Mouse (Mus musculus): ENCODE results near the gene Tigd4.

DNA sequence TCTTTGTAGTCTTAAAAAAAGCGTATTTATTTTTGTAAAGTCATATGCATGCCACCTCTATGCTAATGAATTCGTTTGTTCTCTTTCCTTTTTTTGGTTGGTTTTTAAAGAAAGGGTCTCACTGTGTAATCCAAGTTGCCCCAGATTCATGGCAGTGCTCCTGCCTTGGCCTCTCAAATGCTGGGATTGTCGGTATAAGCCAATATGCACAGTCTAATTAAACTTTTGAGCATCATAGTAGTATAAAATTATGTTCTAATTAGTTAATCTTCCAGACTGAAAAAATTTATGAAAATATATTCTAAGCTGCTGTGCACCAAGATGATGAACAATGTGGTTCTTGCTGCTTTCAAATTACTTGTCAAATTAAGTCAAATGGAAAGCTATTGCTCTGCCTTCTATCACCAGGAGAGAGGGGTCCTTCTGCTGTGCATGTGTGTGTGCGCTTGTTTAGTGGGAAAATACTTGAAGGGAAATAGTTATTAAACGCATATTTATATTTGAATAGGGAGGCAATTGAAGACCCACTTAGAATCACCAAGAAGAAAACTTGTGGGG, 2.4 kb downstream of the Tigd4 start:
- no peak for TF ChIP-seq POLR2A (IDR thresholded peaks at IDR 0.05; ENCODE audit: insufficient read depth, low read length)
- TF ChIP-seq CTCF (IDR thresholded peaks at IDR 0.05; ENCODE audit: low read depth, low read length), result no peak
- TF ChIP-seq EP300 (IDR thresholded peaks at IDR 0.05; ENCODE audit: insufficient read depth, low read depth, low read length), result no peak

All from ES-Bruce4 (cell line).